Mouse (Mus musculus): ENCODE measurements around the gene Ifi209. TPM values are rescaled to one million over a fixed set of nuclear protein-coding genes. Genes with fewer than 3 reads are reported as not detected.
"Not testable (repeated sequence)": the region's sequence is repeated elsewhere in the genome, so short reads cannot be mapped to it uniquely, and the experiment has no call there.

Ifi209 gene
- polyA plus RNA-seq, 1 experiment from 2014 or later: not detected

DNA sequence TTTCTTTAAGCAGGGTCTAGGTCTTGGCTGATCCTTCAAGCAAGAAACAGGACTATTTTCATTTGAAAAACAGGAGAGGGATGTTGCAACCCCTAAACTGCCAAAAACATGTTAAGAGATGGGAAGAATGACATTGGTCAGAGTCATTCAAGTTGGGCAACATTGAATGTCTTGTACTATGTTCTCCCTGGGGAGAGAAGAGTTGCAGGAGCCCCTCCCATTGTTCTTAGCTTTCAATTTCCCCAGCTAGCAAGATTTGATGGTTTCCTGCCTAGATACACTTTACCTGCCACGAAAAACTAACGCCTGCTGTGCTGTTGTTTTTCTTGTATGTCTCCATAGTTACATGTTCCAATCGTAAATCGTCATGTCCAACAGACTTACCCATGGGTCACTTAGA lies 27.3 kb downstream of the Ifi209 start:
- Histone ChIP-seq H3K4me1 (replicated peaks; ENCODE audit: control insufficient read depth, insufficient read depth, low read length) (no peaks in the 10 kb centered on the region), H3K27me3 (ENCODE audit: control insufficient read depth, insufficient read depth, low read length) (no peaks in the 10 kb centered on the region), H3K27ac (ENCODE audit: low read depth, low read length) (no peak overlapping the region), H3K4me2 (replicated peaks; ENCODE audit: low read depth, low read length) (no peak overlapping the region), H3K9ac (ENCODE audit: low read depth, low read length) (no peak overlapping the region), H3K9me3 (ENCODE audit: control insufficient read depth, low read length) (no peaks in the 10 kb centered on the region), H3K36me3 (ENCODE audit: control insufficient read depth, insufficient read depth, low read length) (no peaks in the 10 kb centered on the region), H3K4me3 (ENCODE audit: low read depth, low read length) (no peak overlapping the region)
- WGBS: 85% methylated on average over 4 of the region's 4 CpGs
- no peak for DNase-seq (ENCODE audit: low spot score)
- ATAC-seq (ENCODE audit: low FRiP score): no peak

DNA sequence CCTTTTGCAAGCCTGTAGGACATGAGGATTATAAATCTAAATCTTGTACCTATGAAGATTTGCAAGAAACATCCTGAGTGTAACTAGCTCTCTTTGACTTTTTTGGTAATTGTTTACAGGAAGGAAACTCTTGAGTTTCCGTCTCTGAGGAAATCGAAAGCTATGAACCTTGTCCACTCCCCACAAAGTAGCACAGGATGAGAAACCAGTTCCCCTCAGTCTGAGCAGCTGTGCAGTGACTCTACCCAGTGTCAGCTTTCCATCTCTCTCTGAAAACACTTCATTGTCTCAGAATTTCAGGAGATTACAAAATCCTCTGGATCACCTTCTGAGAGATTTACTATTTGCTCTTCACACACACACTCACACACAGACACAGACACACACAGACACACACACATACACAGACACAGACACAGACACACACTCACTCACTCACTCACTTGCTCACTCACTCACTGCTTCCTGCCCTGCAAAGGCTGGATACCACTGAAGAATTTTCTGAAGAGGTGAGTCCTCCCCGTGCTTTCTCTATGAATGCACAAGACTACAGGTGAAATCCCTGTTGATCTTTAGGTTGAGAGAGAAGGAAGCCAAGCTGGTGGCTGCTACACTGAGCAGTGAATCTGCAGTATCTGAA lies 42.9 kb downstream of the Ifi209 start, which contains the start of gene Ifi208:
Gene Ifi208, plus strand, starts transcription at position 218 of the 640 bp plus-strand sequence.
- not testable (repeated sequence) for DNase-seq (ENCODE audit: low spot score); H3K27me3 ChIP-seq (ENCODE audit: control insufficient read depth, insufficient read depth, low read length); H3K36me3 ChIP-seq (ENCODE audit: control insufficient read depth, insufficient read depth, low read length); H3K4me2 ChIP-seq (replicated peaks; ENCODE audit: low read depth, low read length); H3K9me3 ChIP-seq (ENCODE audit: control insufficient read depth, low read length); ATAC-seq (ENCODE audit: low FRiP score); H3K4me3 ChIP-seq (ENCODE audit: low read depth, low read length); H3K4me1 ChIP-seq (replicated peaks; ENCODE audit: control insufficient read depth, insufficient read depth, low read length); H3K9ac ChIP-seq (ENCODE audit: low read depth, low read length); H3K27ac ChIP-seq (ENCODE audit: low read depth, low read length)
- WGBS: 56% methylated on average over 3 of the region's 3 CpGs

DNA sequence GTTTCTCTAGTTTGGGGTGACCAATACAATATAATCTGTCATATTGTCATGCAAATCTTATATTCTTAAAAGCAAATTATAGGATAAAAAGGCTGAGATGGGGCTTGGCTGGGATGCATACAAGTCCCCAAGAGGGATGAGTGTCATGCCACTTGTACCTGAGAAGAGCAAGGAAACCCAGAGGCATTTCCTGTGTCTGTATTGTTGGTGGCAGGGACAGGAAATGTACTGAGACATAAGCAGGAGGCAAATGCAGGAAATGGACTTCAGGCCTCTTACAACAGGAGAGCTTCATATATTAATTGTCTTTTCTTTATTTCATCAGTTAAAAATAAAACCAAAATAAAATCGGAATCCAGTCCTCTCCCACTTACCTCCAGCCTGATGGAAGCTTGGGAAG lies 47.9 kb downstream of the Ifi209 start:
- not testable (repeated sequence) for H3K9ac ChIP-seq (ENCODE audit: low read depth, low read length); H3K27ac ChIP-seq (ENCODE audit: low read depth, low read length); H3K4me2 ChIP-seq (replicated peaks; ENCODE audit: low read depth, low read length); ATAC-seq (ENCODE audit: low FRiP score); H3K4me3 ChIP-seq (ENCODE audit: low read depth, low read length); DNase-seq (ENCODE audit: low spot score); H3K9me3 ChIP-seq (ENCODE audit: control insufficient read depth, low read length); H3K4me1 ChIP-seq (replicated peaks; ENCODE audit: control insufficient read depth, insufficient read depth, low read length); H3K36me3 ChIP-seq (ENCODE audit: control insufficient read depth, insufficient read depth, low read length); H3K27me3 ChIP-seq (ENCODE audit: control insufficient read depth, insufficient read depth, low read length)
- 82% methylated on average over 1 of the region's 1 CpGs for WGBS

DNA sequence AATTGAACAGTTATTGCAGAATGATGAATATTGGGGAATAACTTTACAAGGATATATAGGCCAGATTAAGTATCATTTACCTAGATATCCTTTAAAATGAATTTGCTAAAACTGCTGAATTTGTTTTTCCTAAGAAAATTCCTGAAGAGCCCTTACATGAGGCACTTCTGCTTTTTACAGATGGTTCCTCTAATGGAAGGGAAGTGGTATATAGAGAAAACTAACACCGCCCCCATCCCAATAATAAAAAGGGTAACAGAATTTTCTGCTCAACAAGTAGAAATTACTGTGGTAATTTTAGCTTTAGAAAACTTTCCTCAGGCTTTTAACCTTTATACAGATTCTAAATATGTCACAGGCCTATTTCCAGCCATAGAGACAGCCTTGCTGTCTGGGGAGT lies 63.6 kb downstream of the Ifi209 start:
- Histone ChIP-seq H3K9me3 (ENCODE audit: control insufficient read depth, low read length) (no peaks in the 10 kb centered on the region), H3K27ac (ENCODE audit: low read depth, low read length) (no peak overlapping the region), H3K9ac (ENCODE audit: low read depth, low read length) (no peak overlapping the region), H3K27me3 (ENCODE audit: control insufficient read depth, insufficient read depth, low read length) (no peaks in the 10 kb centered on the region), H3K4me2 (replicated peaks; ENCODE audit: low read depth, low read length) (no peak overlapping the region), H3K4me3 (ENCODE audit: low read depth, low read length) (no peak overlapping the region), H3K4me1 (replicated peaks; ENCODE audit: control insufficient read depth, insufficient read depth, low read length) (no peaks in the 10 kb centered on the region), H3K36me3 (ENCODE audit: control insufficient read depth, insufficient read depth, low read length) (no peaks in the 10 kb centered on the region)
- no peak for ATAC-seq (ENCODE audit: low FRiP score)
- no peak for DNase-seq (ENCODE audit: low spot score)
- 93% methylated on average over 1 of the region's 1 CpGs for WGBS

Other genes with a start within 250 kb of the Ifi209 start
- gene Ifi206, start 139.9 kb upstream of the Ifi209 start, polyA plus RNA-seq (2014; fragmentation: Nextera tagmentation; extraction: Ambion mirVana): 0.04 TPM in 1 of 2 replicates, not detected in the other
- gene Ifi214, start 95.0 kb upstream of the Ifi209 start, polyA plus RNA-seq (2014; fragmentation: Nextera tagmentation; extraction: Ambion mirVana): not detected in 2 replicates
- gene Ifi213, start 31.6 kb upstream of the Ifi209 start, polyA plus RNA-seq (2014; fragmentation: Nextera tagmentation; extraction: Ambion mirVana): not detected in 2 replicates
- 0.06 TPM in 1 of 2 replicates, not detected in the other for gene Ifi208, start 42.8 kb downstream of the Ifi209 start, polyA plus RNA-seq (2014; fragmentation: Nextera tagmentation; extraction: Ambion mirVana)
- 0.91 and 0.93 TPM in 2 replicates for gene Ifi207, start 110.8 kb downstream of the Ifi209 start, polyA plus RNA-seq (2014; fragmentation: Nextera tagmentation; extraction: Ambion mirVana)
- 1.0 and 1.5 TPM in 2 replicates for gene Ifi204, start 136.0 kb downstream of the Ifi209 start, polyA plus RNA-seq (2014; fragmentation: Nextera tagmentation; extraction: Ambion mirVana)

All from hindbrain, embryonic 11.5 days (tissue).